Mouse (Mus musculus): ENCODE results near the gene H2afy2. TPM values are rescaled to one million over a fixed set of nuclear protein-coding genes. Genes with fewer than 3 reads are reported as not detected.

The H2afy2 gene
- polyA plus RNA-seq, 1 experiment = not detected

DNA sequence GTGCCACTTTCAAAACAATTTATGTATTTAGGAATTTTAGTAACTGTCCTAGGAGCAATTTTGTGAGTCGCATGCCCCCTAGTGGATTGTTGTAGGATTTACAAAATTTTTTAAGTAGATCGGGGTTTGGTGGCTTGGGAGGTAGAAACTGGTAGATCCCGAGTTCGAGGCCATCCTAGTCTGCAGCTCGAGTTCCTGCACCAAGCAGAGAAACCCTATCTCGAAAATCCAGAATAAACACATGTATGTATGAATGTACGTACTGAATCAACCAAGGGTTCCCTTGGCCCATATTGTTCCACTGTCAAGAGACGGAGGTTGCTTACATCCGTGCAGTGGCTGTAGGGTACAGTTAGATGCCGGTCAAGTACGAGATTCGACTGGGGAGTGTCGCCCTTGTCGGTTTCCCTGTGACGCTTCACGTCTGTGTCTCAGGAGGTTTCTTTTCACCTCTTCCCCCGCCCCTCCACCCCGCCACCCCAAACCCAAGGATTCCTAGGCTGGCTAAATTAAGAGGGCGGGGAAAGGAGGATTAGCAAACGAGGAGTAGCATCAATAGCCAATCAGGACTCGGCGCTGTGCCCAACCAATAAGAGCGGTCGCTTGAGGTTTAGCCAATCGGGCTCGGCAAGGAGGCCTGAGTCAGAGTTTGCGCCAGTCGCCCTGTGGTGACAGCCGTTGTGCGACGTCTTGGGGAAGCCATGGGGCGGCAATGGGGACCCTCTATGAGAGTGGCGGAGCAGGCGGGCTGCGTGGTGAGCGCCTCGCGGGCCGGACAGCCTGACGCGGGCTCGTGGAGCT lies 88.9 kb downstream of the H2afy2 start, which contains the start of gene Tysnd1:
Gene Tysnd1 (plus strand): TSS at position 645 of the 801 bp plus-strand sequence.
- peak within 1 kb of the TSS; percentile 94 for H3K27ac ChIP-seq (replicated peaks; ENCODE audit: low read depth, low read length)
- peak within 1 kb of the TSS; percentile 80 for H3K4me3 ChIP-seq (ENCODE audit: insufficient read depth, low read depth, low read length)
- peaks cover 7% of the 10 kb centered on the region for H3K4me1 ChIP-seq (ENCODE audit: control insufficient read depth, insufficient read depth, insufficient read length, low read length)

DNA sequence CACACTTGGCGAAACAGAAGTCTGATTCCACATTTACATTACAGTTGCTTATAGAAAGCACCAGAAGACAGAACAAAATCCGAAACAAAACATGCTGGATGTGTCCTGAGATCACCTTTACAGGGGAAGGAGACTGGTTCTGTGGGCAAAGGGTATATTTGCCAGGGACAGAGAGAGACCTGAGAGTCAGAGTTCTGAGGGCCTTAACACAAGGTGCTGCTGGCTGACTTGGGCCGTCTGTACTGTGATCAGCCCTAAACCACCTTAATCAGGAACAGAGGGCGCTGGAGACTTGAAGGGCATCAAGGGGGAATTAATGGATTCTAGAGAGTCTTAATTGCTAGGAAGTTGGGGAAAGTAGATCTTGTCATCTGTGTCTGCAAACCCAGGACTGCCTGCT lies 90.4 kb downstream of the H2afy2 start:
- Histone ChIP-seq H3K4me1 (ENCODE audit: control insufficient read depth, insufficient read depth, insufficient read length, low read length) (peaks cover 7% of the 10 kb centered on the region), H3K27ac (replicated peaks; ENCODE audit: low read depth, low read length) (no peak overlapping the region)

DNA sequence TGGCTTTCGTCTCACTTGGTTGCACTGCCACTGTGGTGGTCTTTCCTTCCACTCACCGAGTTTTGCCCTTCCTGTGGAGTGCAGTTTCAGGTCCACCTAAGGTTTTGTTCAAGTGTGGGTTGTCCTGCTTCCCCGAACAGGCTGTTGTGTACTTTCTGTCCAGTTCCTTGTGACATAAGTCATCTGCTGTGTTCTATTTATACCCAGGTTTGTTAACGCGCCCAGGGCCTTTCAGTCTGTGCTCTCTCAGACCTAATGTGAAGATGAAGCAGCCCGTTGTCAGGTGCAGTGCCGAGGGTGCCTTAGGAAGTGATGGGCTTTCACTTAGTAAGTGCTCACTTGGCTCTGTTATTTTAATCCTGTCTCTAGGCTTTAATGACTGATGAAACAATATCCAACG lies 94.5 kb downstream of the H2afy2 start:
- H3K4me3 ChIP-seq (ENCODE audit: insufficient read depth, low read depth, low read length) = no peak overlapping the region
- no peak overlapping the region for H3K27ac ChIP-seq (replicated peaks; ENCODE audit: low read depth, low read length)
- no peaks in the 10 kb centered on the region for H3K4me1 ChIP-seq (ENCODE audit: control insufficient read depth, insufficient read depth, insufficient read length, low read length)

More for the DNA sequence above, 90.4 kb downstream of the H2afy2 start:
- H3K4me3 ChIP-seq (ENCODE audit: insufficient read depth, low read depth, low read length) = no peak overlapping the region

Other genes starting within 250 kb of the H2afy2 start
- 0.42 and 0.99 TPM in 2 replicates for gene Npffr1, start 188.7 kb downstream of the H2afy2 start, polyA plus RNA-seq (2012; ENCODE audit: insufficient read depth, insufficient read length, missing spikeins)
- gene Ppa1, start 135.6 kb downstream of the H2afy2 start, polyA plus RNA-seq (2012; ENCODE audit: insufficient read depth, insufficient read length, missing spikeins) = 159 and 188 TPM in 2 replicates
- gene Sar1a, start 103.8 kb downstream of the H2afy2 start, polyA plus RNA-seq (2012; ENCODE audit: insufficient read depth, insufficient read length, missing spikeins) = 79.8 and 89.1 TPM in 2 replicates
- 47.1 and 58.6 TPM in 2 replicates for gene Tysnd1, start 88.6 kb downstream of the H2afy2 start, polyA plus RNA-seq (2012; ENCODE audit: insufficient read depth, insufficient read length, missing spikeins)
- gene Aifm2, start 68.9 kb downstream of the H2afy2 start, polyA plus RNA-seq (2012; ENCODE audit: insufficient read depth, insufficient read length, missing spikeins) = 261 and 314 TPM in 2 replicates
- 2.7 and 3.3 TPM in 2 replicates for gene Col13a1, start 195.0 kb upstream of the H2afy2 start, polyA plus RNA-seq (2012; ENCODE audit: insufficient read depth, insufficient read length, missing spikeins)